Mouse (Mus musculus) midbrain, embryonic 10.5 days (tissue): ENCODE results near the gene Stk11. TPM values are rescaled to one million over a fixed set of nuclear protein-coding genes. Genes with fewer than 3 reads are reported as not detected.

Experiments used
- DNase-seq: peaks from one replicate; pipeline ENCODE4 v3.0.0-alpha.2; 2017; ENCODE audit warnings: low spot score
- H3K27ac ChIP-seq: fragments of 300-500 bp; sonication (generic); replicated peaks from 2 replicates; pipeline ENCODE4 v1.5.1; 2016; ENCODE audit warnings: mild to moderate bottlenecking
- H3K27me3 ChIP-seq: fragments of 300-500 bp; sonication (generic); 2 replicates; pipeline ENCODE4 v1.6.1; 2016; ENCODE audit warnings: low read depth, mild to moderate bottlenecking; ENCODE audit not compliant: poor library complexity, severe bottlenecking
- H3K36me3 ChIP-seq: fragments of 300-500 bp; sonication (generic); 2 replicates; pipeline ENCODE4 v1.6.1; 2016; ENCODE audit warnings: mild to moderate bottlenecking, moderate library complexity
- H3K4me1 ChIP-seq: fragments of 300-500 bp; sonication (generic); 2 replicates; pipeline ENCODE4 v1.6.1; 2016
- H3K4me3 ChIP-seq: fragments of 300-500 bp; sonication (generic); 2 replicates; pipeline ENCODE4 v1.5.1; 2016; ENCODE audit warnings: mild to moderate bottlenecking, moderate library complexity
- H3K9me3 ChIP-seq: fragments of 300-500 bp; sonication (generic); replicated peaks from 2 replicates; pipeline ENCODE4 v1.6.1; 2016; ENCODE audit warnings: mild to moderate bottlenecking
- WGBS: fragments of 180-500 bp; shearing (Covaris S2); methylation state at CpG from one replicate; pipeline ENCODE4 v1.1.7; 2016; 5-methylcytosine and 5-hydroxymethylcytosine counted together
- polyA plus RNA-seq: library from polyadenylated mRNA; unstranded; fragments of >200 nt; fragmentation: Nextera tagmentation; extraction: Ambion mirVana; gene quantifications from 2 replicates; pipeline ENCODE4 v1.2.1, GENCODE M21; 2016

The Stk11 gene
- polyA plus RNA-seq, result 18.0 and 19.7 TPM in 2 replicates

DNA sequence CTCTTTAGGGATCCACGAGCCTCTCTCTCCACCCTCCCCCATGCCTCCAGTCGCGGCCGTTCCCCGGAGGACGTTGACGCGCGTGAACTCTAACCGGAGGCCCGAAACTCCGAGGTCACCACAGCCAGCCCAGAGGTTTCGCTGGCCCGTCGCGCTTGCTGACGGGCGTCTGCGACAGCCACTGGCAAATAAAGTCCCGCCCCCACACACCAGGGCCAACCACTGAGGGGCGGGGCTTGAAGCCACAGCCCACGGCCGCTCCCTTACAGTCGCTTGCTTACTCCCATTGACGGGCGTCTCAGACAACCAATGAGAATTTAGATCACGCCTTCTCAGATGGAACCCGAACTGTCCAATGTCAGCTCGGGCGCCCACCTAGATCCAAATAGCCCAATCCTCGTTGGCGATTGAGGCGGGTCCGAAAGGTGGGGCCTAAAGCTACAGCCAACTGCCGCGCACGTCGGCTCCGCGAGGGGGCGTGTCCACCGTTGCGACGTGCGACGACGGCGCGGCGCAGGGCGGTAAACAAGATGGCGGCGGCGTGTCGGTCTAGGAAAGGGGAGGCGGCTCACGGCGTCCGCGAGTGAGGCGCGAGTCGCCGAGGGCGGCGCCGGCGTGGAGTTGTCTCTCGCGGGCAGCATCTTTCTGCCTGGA lies at the start of gene Stk11:
Gene Stk11, plus strand, starts transcription at position 514 of the 654 bp plus-strand sequence.
- H3K4me1 ChIP-seq, result peaks cover 48% of the 10 kb centered on the region
- no peaks in the 10 kb centered on the region for H3K27me3 ChIP-seq
- H3K27ac ChIP-seq, result peak within 1 kb of the TSS; percentile 93
- no peaks in the 10 kb centered on the region for H3K9me3 ChIP-seq
- peaks cover 33% of the 10 kb centered on the region for H3K36me3 ChIP-seq
- H3K4me3 ChIP-seq, result peak within 1 kb of the TSS; percentile 96
- peak; percentile 99 for DNase-seq
- under 1% methylated on average over 70 of the region's 70 CpGs for WGBS

- no peak for DNase-seq
- H3K36me3 ChIP-seq, result peaks cover 27% of the 10 kb centered on the region
- H3K4me3 ChIP-seq, result no peak overlapping the region
- H3K9me3 ChIP-seq, result no peaks in the 10 kb centered on the region
- peaks cover 11% of the 10 kb centered on the region for H3K4me1 ChIP-seq
- 90% methylated on average over 6 of the region's 7 CpGs for WGBS
- H3K27ac ChIP-seq, result no peak overlapping the region
- no peaks in the 10 kb centered on the region for H3K27me3 ChIP-seq
These were observed 46.4 kb upstream of the Stk11 start for GRCm38 (mm10) chr10:80069251-80069650.

DNA sequence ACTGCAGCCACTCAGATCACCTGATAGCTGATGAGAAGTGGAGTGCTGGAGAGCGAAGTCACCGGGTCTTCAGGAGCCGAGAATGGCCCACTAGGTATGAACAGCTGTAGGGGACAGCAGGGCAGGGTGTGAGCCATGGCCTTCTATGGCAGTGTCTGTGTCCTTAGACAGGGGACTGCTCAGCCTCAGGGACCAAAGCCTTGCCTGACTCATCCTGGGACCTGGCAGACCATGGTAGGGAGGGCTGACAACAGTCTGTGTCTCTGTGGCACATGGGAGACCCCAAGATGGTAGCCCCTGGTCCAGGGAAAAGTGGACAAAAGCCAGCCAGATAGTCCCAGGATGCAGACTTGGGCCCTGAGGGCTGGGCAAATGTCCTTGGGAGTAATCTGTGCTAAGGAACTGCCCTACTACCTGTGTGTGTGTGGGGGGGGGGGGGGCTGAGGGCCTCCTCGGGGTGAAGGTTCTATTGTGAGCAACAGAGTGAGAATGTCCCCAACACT lies 45.6 kb upstream of the Stk11 start:
- DNase-seq, result no peak
- WGBS, result 91% methylated on average over 4 of the region's 4 CpGs
- Histone ChIP-seq H3K27ac (no peak overlapping the region), H3K4me3 (no peak overlapping the region), H3K9me3 (no peaks in the 10 kb centered on the region), H3K36me3 (peaks cover 20% of the 10 kb centered on the region), H3K27me3 (0 out of 2 replicates have a peak, but pooled peaks cover 3% of the 10 kb centered on the region), H3K4me1 (peaks cover 15% of the 10 kb centered on the region)

DNA sequence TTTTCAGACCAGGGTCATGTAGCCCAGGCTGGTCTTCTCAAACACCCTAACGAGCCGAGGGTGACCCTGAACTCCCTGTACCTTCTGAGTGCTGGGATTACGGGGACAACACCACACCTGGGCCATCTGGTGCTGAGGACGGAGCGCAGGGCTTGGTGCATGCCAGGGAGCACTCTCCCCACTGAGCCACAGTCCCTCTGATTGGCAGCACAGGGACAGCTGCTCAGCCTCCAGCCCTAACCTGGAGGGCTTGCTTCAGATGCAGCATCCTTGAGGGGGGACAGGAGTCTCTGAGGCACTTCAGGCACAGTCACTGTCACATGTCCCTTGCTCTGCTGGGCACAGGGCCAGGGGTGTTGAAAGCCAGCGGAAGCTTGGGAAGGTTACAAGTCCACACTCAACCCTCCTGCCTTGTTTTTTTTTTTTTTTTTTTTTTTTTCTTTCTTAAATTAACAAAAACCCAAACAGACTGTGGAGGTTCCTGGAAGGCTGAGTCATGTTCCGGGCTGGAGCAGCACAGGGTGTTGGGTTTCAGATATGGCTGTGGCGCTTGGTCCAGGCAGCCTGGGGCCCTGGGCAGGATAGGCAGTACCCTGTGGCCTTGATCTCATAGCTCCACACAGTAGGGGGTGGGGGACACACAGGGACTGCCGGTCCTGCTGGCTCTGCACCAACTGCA lies 44.6 kb upstream of the Stk11 start:
- 0 out of 2 replicates have a peak overlapping the region, but pooled peaks have one; percentile 35 for H3K27ac ChIP-seq
- H3K27me3 ChIP-seq, result 0 out of 2 replicates have a peak, but pooled peaks cover 6% of the 10 kb centered on the region
- no peak overlapping the region for H3K4me3 ChIP-seq
- peaks cover 25% of the 10 kb centered on the region for H3K4me1 ChIP-seq
- WGBS, result 75% methylated on average over 9 of the region's 9 CpGs
- H3K36me3 ChIP-seq, result peaks cover 16% of the 10 kb centered on the region
- no peaks in the 10 kb centered on the region for H3K9me3 ChIP-seq
- no peak for DNase-seq

GRCm38 (mm10) chr10:80071516-80071900 lies 44.1 kb upstream of the Stk11 start:
- no peak for DNase-seq
- 83% methylated on average over 3 of the region's 3 CpGs for WGBS
- H3K27me3 ChIP-seq, result 0 out of 2 replicates have a peak, but pooled peaks cover 6% of the 10 kb centered on the region
- no peak overlapping the region for H3K4me3 ChIP-seq
- H3K27ac ChIP-seq, result no peak overlapping the region
- peaks cover 26% of the 10 kb centered on the region for H3K4me1 ChIP-seq
- peaks cover 13% of the 10 kb centered on the region for H3K36me3 ChIP-seq
- H3K9me3 ChIP-seq, result no peaks in the 10 kb centered on the region

- no peak for DNase-seq
- peaks cover 26% of the 10 kb centered on the region for H3K4me1 ChIP-seq
- 0 out of 2 replicates have a peak, but pooled peaks cover 6% of the 10 kb centered on the region for H3K36me3 ChIP-seq
- H3K27me3 ChIP-seq, result 0 out of 2 replicates have a peak, but pooled peaks cover 6% of the 10 kb centered on the region
- WGBS, result 84% methylated on average over 20 of the region's 20 CpGs
- no peaks in the 10 kb centered on the region for H3K9me3 ChIP-seq
- H3K4me3 ChIP-seq, result no peak overlapping the region
- H3K27ac ChIP-seq, result no peak overlapping the region
These were observed 42.7 kb upstream of the Stk11 start for GRCm38 (mm10) chr10:80072623-80073489.

DNA sequence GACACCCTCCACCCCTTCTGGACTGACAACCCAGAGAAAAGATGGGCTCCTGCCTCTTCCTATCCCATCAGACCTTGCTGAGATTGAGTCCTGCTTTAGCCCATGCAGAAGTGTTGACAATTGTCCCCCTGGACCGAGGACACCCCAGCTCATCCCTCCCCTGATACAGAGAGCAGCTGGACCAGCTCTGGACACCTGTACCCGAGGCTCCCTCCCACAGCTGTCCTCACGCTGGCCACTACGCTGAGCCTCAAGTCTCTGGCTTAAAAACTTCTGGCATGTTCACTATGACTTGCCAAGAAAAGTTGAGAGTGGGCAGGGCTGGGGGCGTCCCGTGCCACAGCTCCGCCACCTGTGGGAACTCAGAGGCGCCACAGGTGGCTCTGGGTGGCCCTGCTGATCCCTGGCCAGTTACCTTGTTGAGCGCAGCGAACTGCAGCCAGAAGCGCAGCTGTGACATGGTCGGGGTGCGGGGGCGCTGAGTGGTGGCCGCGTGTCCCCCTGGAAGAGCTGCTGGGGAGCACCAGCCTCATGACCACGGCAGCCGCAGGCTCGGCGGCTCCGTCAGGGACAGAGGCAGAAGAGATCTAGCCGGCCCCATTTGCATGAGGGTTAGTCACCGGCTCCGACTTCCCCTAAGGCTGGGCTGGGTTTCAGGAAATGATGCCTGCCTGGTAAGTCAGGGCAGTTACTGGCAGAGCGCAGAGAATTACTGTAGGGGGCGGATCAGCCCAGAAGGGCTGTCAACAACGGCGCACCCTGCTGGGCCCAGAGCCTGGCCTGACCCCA lies 40.6 kb upstream of the Stk11 start:
- peaks cover 31% of the 10 kb centered on the region for H3K4me1 ChIP-seq
- H3K27ac ChIP-seq, result 0 out of 2 replicates have a peak overlapping the region, but pooled peaks have one; percentile 39
- 21% methylated on average over 28 of the region's 28 CpGs for WGBS
- peak; percentile 20 for DNase-seq
- H3K27me3 ChIP-seq, result 0 out of 2 replicates have a peak, but pooled peaks cover 6% of the 10 kb centered on the region
- no peaks in the 10 kb centered on the region for H3K9me3 ChIP-seq
- H3K36me3 ChIP-seq, result peaks cover 21% of the 10 kb centered on the region
- peak overlapping the region; percentile 19 for H3K4me3 ChIP-seq

- 31% methylated on average over 1 of the region's 1 CpGs for WGBS
- Histone ChIP-seq H3K27me3 (0 out of 2 replicates have a peak, but pooled peaks cover 6% of the 10 kb centered on the region), H3K9me3 (no peaks in the 10 kb centered on the region), H3K27ac (no peak overlapping the region), H3K36me3 (peaks cover 27% of the 10 kb centered on the region), H3K4me1 (peaks cover 30% of the 10 kb centered on the region), H3K4me3 (no peak overlapping the region)
- no peak for DNase-seq
These were observed 39.7 kb upstream of the Stk11 start for GRCm38 (mm10) chr10:80075924-80076323.

- no peak for DNase-seq
These were observed 39.2 kb upstream of the Stk11 start for GRCm38 (mm10) chr10:80076386-80076785.

DNA sequence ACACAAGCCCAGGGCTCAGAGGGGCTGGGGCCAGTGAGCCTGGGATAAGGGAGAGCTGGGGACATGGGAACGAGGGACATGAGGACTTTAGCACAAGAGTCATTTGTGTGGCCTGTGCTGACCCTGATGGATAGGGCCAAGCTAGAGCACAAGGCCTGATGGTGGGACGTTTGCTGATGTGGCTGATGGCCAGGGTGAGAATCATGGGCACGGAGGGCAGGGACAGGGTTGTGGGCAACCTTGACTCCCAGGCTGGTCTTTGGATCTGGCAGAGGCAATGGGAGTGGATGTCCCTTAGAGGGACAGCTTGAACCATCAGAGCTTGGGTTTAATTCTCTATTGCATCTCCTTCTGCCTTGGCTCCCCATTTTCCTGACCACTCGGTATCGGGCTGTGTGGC lies 38.3 kb upstream of the Stk11 start:
- H3K4me1 ChIP-seq, result peaks cover 23% of the 10 kb centered on the region
- H3K4me3 ChIP-seq, result no peak overlapping the region
- peaks cover 39% of the 10 kb centered on the region for H3K36me3 ChIP-seq
- no peak overlapping the region for H3K27ac ChIP-seq
- 91% methylated on average over 5 of the region's 5 CpGs for WGBS
- no peaks in the 10 kb centered on the region for H3K9me3 ChIP-seq
- H3K27me3 ChIP-seq, result 0 out of 2 replicates have a peak, but pooled peaks cover 6% of the 10 kb centered on the region
- DNase-seq, result no peak

More at GRCm38 (mm10) chr10:80076386-80076785, 39.2 kb upstream of the Stk11 start:
- Histone ChIP-seq H3K27me3 (0 out of 2 replicates have a peak, but pooled peaks cover 6% of the 10 kb centered on the region), H3K36me3 (peaks cover 32% of the 10 kb centered on the region), H3K4me1 (peaks cover 27% of the 10 kb centered on the region), H3K9me3 (no peaks in the 10 kb centered on the region), H3K27ac (no peak overlapping the region), H3K4me3 (no peak overlapping the region)
- WGBS, result 97% methylated on average over 4 of the region's 4 CpGs

DNA sequence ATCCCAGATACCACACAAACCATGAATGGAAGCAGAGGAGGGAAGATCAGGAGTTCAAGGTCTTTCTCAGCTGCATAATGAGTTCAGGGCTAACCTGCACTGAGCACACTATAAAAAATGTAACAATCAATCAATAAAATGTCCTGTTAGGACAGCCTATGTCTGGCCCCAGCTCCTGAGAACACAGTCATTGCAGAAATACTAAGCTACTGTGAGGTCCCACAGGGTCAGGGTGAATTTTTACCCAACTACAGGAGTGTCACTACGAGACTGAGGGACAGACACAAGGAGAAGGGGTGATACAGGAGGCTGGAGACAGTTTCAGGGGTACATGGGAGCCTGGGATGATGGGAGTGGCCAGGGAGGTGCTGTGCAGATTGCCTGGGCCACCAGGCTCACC lies 37.2 kb upstream of the Stk11 start:
- Histone ChIP-seq H3K9me3 (no peaks in the 10 kb centered on the region), H3K36me3 (peaks cover 50% of the 10 kb centered on the region), H3K27me3 (0 out of 2 replicates have a peak, but pooled peaks cover 6% of the 10 kb centered on the region), H3K4me3 (no peak overlapping the region), H3K27ac (no peak overlapping the region), H3K4me1 (peaks cover 23% of the 10 kb centered on the region)
- no peak for DNase-seq
- 82% methylated on average over 1 of the region's 1 CpGs for whole genome bisulfite sequencing
